Comparison of ENCODE assay signal across 22 mouse cellular contexts in genomic region chr8:105626086-105626485, GRCm38 (mm10). TPM values are rescaled to one million over a fixed set of nuclear protein-coding genes. Genes with fewer than 3 reads are reported as not detected.
A peak's percentile ranks its signal among the peaks of the same experiment; 100 is the strongest.
DNase-seq lines count a peak whose midpoint lies in the region; ATAC-seq and TF ChIP-seq lines count a peak whose summit lies in the region.
"Had no signal": no experiment of that assay in that cellular context is flagged by ENCODE, and none has a peak within 500 bp of the region (broad histone marks: within the 10 kb centered on the region; RNA-seq: fewer than 3 reads in every experiment).

No protein-coding gene starts in this region.

- no peak overlapping the region for H3K4me3 ChIP-seq in hindbrain, embryonic 13.5 days
- H3K4me3 ChIP-seq in hindbrain, embryonic 14.5 days (replicated peaks; ENCODE audit: low read length) = no peak overlapping the region
- H3K4me3 ChIP-seq in neural tube, embryonic 13.5 days = no peak overlapping the region
- no peak overlapping the region for H3K4me3 ChIP-seq in neural tube, embryonic 15.5 days (replicated peaks)
- H3K4me3 ChIP-seq in olfactory bulb, adult 2 months (ENCODE audit: insufficient read depth, low read depth, low read length) = no peak overlapping the region
- H3K4me3 ChIP-seq in liver, embryonic 12.5 days = no peak overlapping the region
- H3K4me3 ChIP-seq: embryonic facial prominence, embryonic 15.5 days; erythroblast, embryonic 14.5 days; forebrain, embryonic 10.5 days; gastrocnemius, adult 2 months; heart, embryonic 10.5 days had no signal

- no peaks in the 10 kb centered on the region for H3K9me3 ChIP-seq in hindbrain, embryonic 13.5 days
- H3K9me3 ChIP-seq in hindbrain, embryonic 14.5 days (ENCODE audit: control insufficient read depth, low read length) = no peaks in the 10 kb centered on the region
- no peaks in the 10 kb centered on the region for H3K9me3 ChIP-seq in neural tube, embryonic 13.5 days
- H3K9me3 ChIP-seq in neural tube, embryonic 15.5 days (replicated peaks) = no peaks in the 10 kb centered on the region
- H3K9me3 ChIP-seq in liver, embryonic 12.5 days (replicated peaks) = no peaks in the 10 kb centered on the region
- H3K9me3 ChIP-seq: embryonic facial prominence, embryonic 15.5 days; forebrain, embryonic 10.5 days; heart, embryonic 10.5 days had no signal

- no peak for DNase-seq in hindbrain, embryonic 14.5 days (ENCODE audit: low spot score)
- peak; percentile 12 for DNase-seq in thymus, postnatal 4 days
- DNase-seq in thymus, postnatal 14 days = no peak
- DNase-seq: adrenal gland, adult 2 months; adrenal gland, postnatal 25 days; cerebellum, adult 18-20 months; cerebellum, postnatal 14 days; embryo, embryonic 11 days; gastrocnemius, adult 2 months; gastrocnemius, postnatal 25 days; heart, postnatal 10 days had no signal

- no peak overlapping the region for H3K9ac ChIP-seq in hindbrain, embryonic 13.5 days
- H3K9ac ChIP-seq in hindbrain, embryonic 14.5 days = no peak overlapping the region
- no peak overlapping the region for H3K9ac ChIP-seq in neural tube, embryonic 13.5 days
- no peak overlapping the region for H3K9ac ChIP-seq in neural tube, embryonic 15.5 days (replicated peaks)
- no peak overlapping the region for H3K9ac ChIP-seq in liver, embryonic 12.5 days
- H3K9ac ChIP-seq: embryonic facial prominence, embryonic 15.5 days had no signal

- no peak for TF ChIP-seq CTCF in olfactory bulb, adult 2 months (IDR thresholded peaks at IDR 0.05; ENCODE audit: insufficient read depth, low read depth, low read length)

- H3K27ac ChIP-seq in hindbrain, embryonic 13.5 days = 0 out of 2 replicates have a peak overlapping the region, but pooled peaks have one; percentile 32
- no peak overlapping the region for H3K27ac ChIP-seq in hindbrain, embryonic 14.5 days
- H3K27ac ChIP-seq in neural tube, embryonic 13.5 days (replicated peaks) = peak overlapping the region; percentile 28; the same call in 1 of the 2 replicates
- H3K27ac ChIP-seq in neural tube, embryonic 15.5 days (replicated peaks) = no peak overlapping the region
- peak overlapping the region; percentile 10; the same call in 1 of the 2 replicates for H3K27ac ChIP-seq in olfactory bulb, adult 2 months (ENCODE audit: insufficient read depth, low read depth, low read length)
- no peak overlapping the region for H3K27ac ChIP-seq in liver, embryonic 12.5 days
- H3K27ac ChIP-seq: embryonic facial prominence, embryonic 15.5 days; forebrain, embryonic 10.5 days; gastrocnemius, adult 2 months; heart, embryonic 10.5 days; hindbrain, postnatal 0 days had no signal

- WGBS in hindbrain, embryonic 13.5 days = 61% methylated on average over 1 of the region's 1 CpGs
- WGBS in hindbrain, embryonic 14.5 days = 57% methylated on average over 1 of the region's 1 CpGs
- WGBS in neural tube, embryonic 13.5 days = 64% methylated on average over 1 of the region's 1 CpGs
- WGBS in neural tube, embryonic 15.5 days = 60% methylated on average over 1 of the region's 1 CpGs
- 28% methylated on average over 1 of the region's 1 CpGs for WGBS in olfactory bulb, adult 2 months
- 64% methylated on average over 1 of the region's 1 CpGs for WGBS in liver, embryonic 12.5 days (ENCODE audit: insufficient replicate concordance)

- H3K27me3 ChIP-seq in hindbrain, embryonic 13.5 days = no peaks in the 10 kb centered on the region
- H3K27me3 ChIP-seq in hindbrain, embryonic 14.5 days (ENCODE audit: control insufficient read depth, insufficient read depth, low read length) = no peaks in the 10 kb centered on the region
- H3K27me3 ChIP-seq in neural tube, embryonic 13.5 days = no peaks in the 10 kb centered on the region
- no peaks in the 10 kb centered on the region for H3K27me3 ChIP-seq in neural tube, embryonic 15.5 days (replicated peaks)
- no peaks in the 10 kb centered on the region for H3K27me3 ChIP-seq in liver, embryonic 12.5 days (replicated peaks)
- H3K27me3 ChIP-seq: embryonic facial prominence, embryonic 15.5 days had no signal

- TF ChIP-seq POLR2A in olfactory bulb, adult 2 months (IDR thresholded peaks at IDR 0.05; ENCODE audit: insufficient read depth, low read depth, low read length) = no peak

- peaks cover 23% of the 10 kb centered on the region for H3K36me3 ChIP-seq in hindbrain, embryonic 13.5 days
- H3K36me3 ChIP-seq in hindbrain, embryonic 14.5 days (replicated peaks; ENCODE audit: control insufficient read depth, insufficient read depth) = peaks cover 28% of the 10 kb centered on the region
- H3K36me3 ChIP-seq in neural tube, embryonic 13.5 days = peaks cover 20% of the 10 kb centered on the region
- peaks cover 17% of the 10 kb centered on the region for H3K36me3 ChIP-seq in neural tube, embryonic 15.5 days
- H3K36me3 ChIP-seq in liver, embryonic 12.5 days = peaks cover 22% of the 10 kb centered on the region

- no peak overlapping the region for H3K4me2 ChIP-seq in hindbrain, embryonic 13.5 days
- no peak overlapping the region for H3K4me2 ChIP-seq in hindbrain, embryonic 14.5 days (replicated peaks)
- H3K4me2 ChIP-seq in neural tube, embryonic 13.5 days = no peak overlapping the region
- H3K4me2 ChIP-seq in neural tube, embryonic 15.5 days = no peak overlapping the region
- no peak overlapping the region for H3K4me2 ChIP-seq in liver, embryonic 12.5 days
- H3K4me2 ChIP-seq: embryonic facial prominence, embryonic 15.5 days had no signal

- H3K4me1 ChIP-seq in hindbrain, embryonic 13.5 days (replicated peaks) = peaks cover 46% of the 10 kb centered on the region
- H3K4me1 ChIP-seq in hindbrain, embryonic 14.5 days (replicated peaks; ENCODE audit: control insufficient read depth, insufficient read depth, low read length) = 0 out of 2 replicates have a peak, but pooled peaks cover 7% of the 10 kb centered on the region
- H3K4me1 ChIP-seq in neural tube, embryonic 13.5 days (replicated peaks) = peaks cover 46% of the 10 kb centered on the region
- H3K4me1 ChIP-seq in neural tube, embryonic 15.5 days = peaks cover 21% of the 10 kb centered on the region
- H3K4me1 ChIP-seq in olfactory bulb, adult 2 months (ENCODE audit: control insufficient read depth, insufficient read depth, low read length) = peaks cover 29% of the 10 kb centered on the region
- peaks cover 20% of the 10 kb centered on the region for H3K4me1 ChIP-seq in liver, embryonic 12.5 days

- no peak for ATAC-seq in hindbrain, embryonic 13.5 days (ENCODE audit: low FRiP score)
- no peak for ATAC-seq in hindbrain, embryonic 14.5 days (ENCODE audit: low FRiP score)
- ATAC-seq in neural tube, embryonic 13.5 days (ENCODE audit: low read depth) = no peak
- ATAC-seq in neural tube, embryonic 15.5 days (ENCODE audit: low FRiP score) = no peak
- ATAC-seq in liver, embryonic 12.5 days = no peak
- ATAC-seq: forebrain, embryonic 14.5 days; hindbrain, postnatal 0 days had no signal

RNA-seq across cellular contexts. Expression of gene Ctcf, which starts 10.3 kb away (rescaled TPM):
- 114 and 120 TPM in 2 replicates for polyA plus RNA-seq in hindbrain, embryonic 13.5 days (2015; fragmentation: Nextera tagmentation; extraction: Ambion mirVana)
- 76.9 and 79.1 TPM in 2 replicates for polyA plus RNA-seq in hindbrain, embryonic 14.5 days (2014; fragmentation: Nextera tagmentation; extraction: Ambion mirVana)
- 105 and 118 TPM in 2 replicates for polyA plus RNA-seq in neural tube, embryonic 13.5 days (2015; fragmentation: Nextera tagmentation; extraction: Ambion mirVana)
- 87.0 and 113 TPM in 2 replicates for polyA plus RNA-seq in neural tube, embryonic 15.5 days (2015; fragmentation: Nextera tagmentation; extraction: Ambion mirVana)
- 898 TPM in 1 of 2 replicates, not detected in the other for polyA plus RNA-seq in olfactory bulb, adult 2 months (2012; ENCODE audit: insufficient read depth, insufficient read length, low replicate concordance, missing spikeins)
- polyA plus RNA-seq in liver, embryonic 12.5 days (2016; fragmentation: Nextera tagmentation; extraction: Ambion mirVana) = 89.0 and 93.5 TPM in 2 replicates

RNA-seq across cellular contexts. Expression of gene Agrp, which starts 11.1 kb away (rescaled TPM):
- 0.43 and 1.2 TPM in 2 replicates for polyA plus RNA-seq in hindbrain, embryonic 13.5 days (2015; fragmentation: Nextera tagmentation; extraction: Ambion mirVana)
- polyA plus RNA-seq in hindbrain, embryonic 14.5 days (2014; fragmentation: Nextera tagmentation; extraction: Ambion mirVana) = 0.84 TPM in 1 of 2 replicates, not detected in the other
- polyA plus RNA-seq in neural tube, embryonic 13.5 days (2015; fragmentation: Nextera tagmentation; extraction: Ambion mirVana) = 2.0 TPM in 2 replicates
- polyA plus RNA-seq in neural tube, embryonic 15.5 days (2015; fragmentation: Nextera tagmentation; extraction: Ambion mirVana) = 1.2 and 1.9 TPM in 2 replicates
- polyA plus RNA-seq in olfactory bulb, adult 2 months (2012; ENCODE audit: insufficient read depth, insufficient read length, low replicate concordance, missing spikeins) = not detected in 2 replicates
- polyA plus RNA-seq in liver, embryonic 12.5 days (2016; fragmentation: Nextera tagmentation; extraction: Ambion mirVana) = 0.22 TPM in 1 of 2 replicates, not detected in the other
- polyA plus RNA-seq: erythroblast, embryonic 14.5 days had no signal

RNA-seq across cellular contexts. Expression of gene Ripor1, which starts 21.0 kb away (rescaled TPM):
- polyA plus RNA-seq in hindbrain, embryonic 13.5 days (2015; fragmentation: Nextera tagmentation; extraction: Ambion mirVana) = 26.6 and 27.1 TPM in 2 replicates
- polyA plus RNA-seq in hindbrain, embryonic 14.5 days (2014; fragmentation: Nextera tagmentation; extraction: Ambion mirVana) = 30.6 and 32.6 TPM in 2 replicates
- 30.5 and 35.9 TPM in 2 replicates for polyA plus RNA-seq in neural tube, embryonic 13.5 days (2015; fragmentation: Nextera tagmentation; extraction: Ambion mirVana)
- polyA plus RNA-seq in neural tube, embryonic 15.5 days (2015; fragmentation: Nextera tagmentation; extraction: Ambion mirVana) = 34.0 and 37.4 TPM in 2 replicates
- polyA plus RNA-seq in olfactory bulb, adult 2 months (2012; ENCODE audit: insufficient read depth, insufficient read length, low replicate concordance, missing spikeins) = not detected in 2 replicates
- polyA plus RNA-seq in liver, embryonic 12.5 days (2016; fragmentation: Nextera tagmentation; extraction: Ambion mirVana) = 14.1 and 14.5 TPM in 2 replicates

RNA-seq across cellular contexts. Expression of gene Carmil2, which starts 60.0 kb away (rescaled TPM):
- polyA plus RNA-seq in hindbrain, embryonic 13.5 days (2015; fragmentation: Nextera tagmentation; extraction: Ambion mirVana) = 16.2 TPM in 2 replicates
- polyA plus RNA-seq in hindbrain, embryonic 14.5 days (2014; fragmentation: Nextera tagmentation; extraction: Ambion mirVana) = 22.3 and 24.4 TPM in 2 replicates
- 16.6 and 20.2 TPM in 2 replicates for polyA plus RNA-seq in neural tube, embryonic 13.5 days (2015; fragmentation: Nextera tagmentation; extraction: Ambion mirVana)
- 21.5 and 28.5 TPM in 2 replicates for polyA plus RNA-seq in neural tube, embryonic 15.5 days (2015; fragmentation: Nextera tagmentation; extraction: Ambion mirVana)
- 218 TPM in 1 of 2 replicates, not detected in the other for polyA plus RNA-seq in olfactory bulb, adult 2 months (2012; ENCODE audit: insufficient read depth, insufficient read length, low replicate concordance, missing spikeins)
- 0.86 TPM in 2 replicates for polyA plus RNA-seq in liver, embryonic 12.5 days (2016; fragmentation: Nextera tagmentation; extraction: Ambion mirVana)

Comparison
In these comparisons a context has a peak if more than half of its experiments do, and no peak if none do; other contexts are left out.
1. H3K27ac ChIP-seq: peak in hindbrain, embryonic 13.5 days (single experiment), neural tube, embryonic 13.5 days (single experiment) and olfactory bulb, adult 2 months (single experiment); none in hindbrain, embryonic 14.5 days (single experiment), neural tube, embryonic 15.5 days (single experiment) and liver, embryonic 12.5 days (single experiment).